Mouse (Mus musculus) left cerebral cortex, adult 8-10 months (tissue): ENCODE measurements around the gene Tmem14c. TPM values are rescaled to one million over a fixed set of nuclear protein-coding genes. Genes with fewer than 3 reads are reported as not detected.
A peak's percentile ranks its signal among the peaks of the same experiment; 100 is the strongest.
"Not testable (repeated sequence)": the region's sequence is repeated elsewhere in the genome, so short reads cannot be mapped to it uniquely, and the experiment has no call there.

ENCODE experiments used
- DNase-seq, 2 experiments: peaks; one replicate each; pipeline ENCODE4 v3.0.0; 2022; ENCODE audit warnings: low spot score in 2 of 2
- total RNA-seq, 4 experiments: library from RNA; stranded (reverse); gene quantifications; 2 replicates each; pipeline ENCODE4 v1.2.4; 2022

Gene Tmem14c
- total RNA-seq, result 10 to 100 TPM; 51.1 to 58.5 (median 56.2) TPM

DNA sequence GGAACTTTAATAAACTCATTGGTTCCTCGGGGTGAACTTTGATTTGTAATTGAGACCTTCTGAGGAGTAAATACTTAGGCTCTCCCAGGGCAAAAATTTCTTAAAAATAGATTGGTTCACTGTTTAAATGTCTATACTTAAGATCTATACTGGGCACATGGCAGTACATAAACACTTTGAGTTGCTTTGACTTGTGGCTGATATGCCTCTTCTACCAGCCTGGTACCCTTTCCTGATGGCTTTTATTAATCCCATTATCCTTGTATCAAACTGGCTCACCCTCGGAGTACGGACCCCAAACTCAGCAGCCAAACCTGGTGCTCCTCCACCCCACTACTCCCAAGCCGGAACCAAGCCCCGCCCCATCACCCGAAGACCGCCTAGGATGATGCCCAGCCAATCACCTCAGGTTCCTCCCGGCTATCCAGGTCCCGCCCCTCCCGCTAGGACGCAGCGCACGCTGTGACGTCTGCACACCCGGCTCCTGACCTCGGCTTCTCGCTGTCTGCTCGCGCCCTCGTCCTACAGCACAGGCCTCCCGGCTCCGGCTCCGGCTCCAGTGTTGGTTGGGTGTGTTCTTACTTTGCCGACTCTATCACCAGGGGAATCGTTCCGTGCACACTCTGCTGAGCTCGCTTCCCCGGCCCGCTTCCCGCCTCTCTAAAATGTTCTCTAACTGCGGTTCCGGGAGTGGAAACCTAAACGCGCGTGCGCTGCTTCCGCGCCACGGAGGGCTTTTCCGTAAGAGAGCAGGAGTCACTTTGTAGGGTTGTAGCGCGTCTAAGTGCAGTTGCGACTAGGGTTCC is at the start of gene Tmem14c:
Gene Tmem14c (plus strand): TSS at position 464 of the 806 bp plus-strand sequence.
- DNase-seq, result peak; percentile 87 to 90

DNA sequence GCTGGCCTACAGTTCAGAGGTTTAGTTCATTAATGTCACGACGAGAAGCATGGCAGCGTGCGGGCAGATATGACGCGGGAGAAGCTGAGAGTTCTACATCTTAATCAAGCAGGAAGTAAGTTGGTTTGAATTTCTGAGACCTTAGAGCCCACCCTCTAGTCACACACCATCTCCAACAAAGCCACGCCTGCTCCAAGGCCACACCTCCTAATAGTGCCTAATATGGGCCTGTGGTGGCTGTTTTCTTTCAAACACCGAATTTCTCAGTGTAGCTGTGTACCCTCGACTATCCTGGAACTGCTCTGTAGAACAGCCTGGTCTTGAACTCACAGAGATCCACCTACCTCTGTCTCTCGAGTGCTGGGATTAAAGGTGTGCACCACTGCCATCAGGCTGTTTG is 48.5 kb upstream of the Tmem14c start:
- DNase-seq, result no peak

DNA sequence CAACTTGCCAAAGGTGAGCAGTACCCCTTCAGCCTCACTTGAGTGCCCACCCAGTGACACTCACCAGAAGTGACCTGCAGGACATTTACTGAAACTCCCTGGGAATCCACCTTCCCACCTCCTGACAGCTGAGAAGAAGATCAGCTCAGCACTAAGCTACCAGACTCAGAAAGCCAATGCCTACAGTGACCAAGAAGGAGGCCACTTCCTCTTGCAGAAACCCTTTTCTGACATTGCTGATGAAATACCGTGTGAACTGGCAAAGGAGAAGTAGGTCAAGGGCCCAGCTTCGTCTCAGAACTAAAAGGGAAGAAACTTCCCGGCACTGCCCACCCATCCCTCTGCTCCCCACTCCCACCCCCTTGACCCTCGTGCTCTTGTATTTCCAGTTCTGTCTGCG is 47.5 kb upstream of the Tmem14c start:
- DNase-seq, result no peak

DNA sequence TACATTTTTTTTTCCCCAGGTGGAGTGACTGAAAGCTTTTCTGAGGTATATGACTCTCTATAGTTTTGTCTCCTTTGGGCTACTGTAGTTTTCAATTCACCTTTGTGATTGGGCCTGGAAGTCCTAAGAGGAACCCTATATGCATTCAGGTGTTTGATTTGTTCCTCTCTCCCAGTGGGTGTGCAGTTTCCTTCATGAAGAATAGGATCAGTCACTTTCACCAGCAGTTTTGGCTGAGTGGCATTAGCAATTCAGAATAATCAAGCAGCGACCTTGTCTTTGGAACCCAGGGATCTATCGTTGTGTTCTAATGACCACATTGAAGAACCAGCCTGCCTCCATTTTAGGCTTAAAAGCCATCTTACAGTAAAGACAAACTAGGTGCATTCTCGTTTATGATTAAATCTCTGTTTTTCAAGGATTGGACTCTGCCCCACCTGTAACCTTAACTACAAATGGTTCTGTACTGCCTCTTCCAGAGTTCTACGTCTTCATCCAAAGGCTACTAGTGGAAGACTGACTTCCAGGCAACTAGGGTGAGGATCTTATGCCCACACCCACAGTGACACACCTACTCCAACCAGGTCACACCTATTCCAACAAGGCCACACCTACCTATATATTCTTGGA is 46.2 kb upstream of the Tmem14c start:
- DNase-seq, result no peak

DNA sequence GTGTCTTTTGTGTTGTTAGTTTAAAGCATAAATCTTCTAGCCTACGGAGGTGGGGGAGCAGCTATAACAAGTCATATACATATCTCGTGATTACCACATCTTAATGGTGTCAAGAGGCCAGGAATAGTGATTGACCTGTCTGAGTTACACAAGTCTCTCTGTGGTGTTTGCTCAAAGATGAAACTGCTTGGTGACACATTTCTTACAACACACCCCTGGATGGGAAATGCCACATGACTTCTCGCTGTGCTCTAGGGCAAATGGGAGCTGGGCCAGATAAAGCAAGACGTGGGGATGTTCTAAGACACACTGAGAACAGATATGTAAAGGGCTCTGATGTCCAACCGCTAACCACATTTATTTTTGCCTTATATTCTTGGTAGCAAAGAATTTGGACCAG is 44.8 kb upstream of the Tmem14c start:
- no peak for DNase-seq

DNA sequence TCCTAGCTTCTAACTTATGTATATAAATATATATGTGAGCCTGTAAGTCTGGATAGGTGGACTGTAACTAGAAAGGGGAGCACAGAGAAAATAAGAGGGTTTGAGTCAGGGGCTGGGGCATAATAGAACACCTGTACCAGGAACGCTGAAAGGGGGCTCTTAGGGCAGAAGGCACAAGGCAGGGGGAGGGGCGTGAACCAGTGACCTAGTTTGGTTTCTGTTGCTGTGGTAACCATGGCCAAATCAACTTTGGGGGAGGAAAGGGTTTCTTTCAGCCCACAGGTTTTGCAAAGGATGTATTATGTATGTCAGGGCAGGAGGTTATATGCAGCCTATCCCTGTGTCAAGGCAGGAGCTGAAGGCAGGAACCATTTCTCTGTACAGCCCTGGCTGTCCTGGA is 44.3 kb upstream of the Tmem14c start:
- DNase-seq, result no peak

DNA sequence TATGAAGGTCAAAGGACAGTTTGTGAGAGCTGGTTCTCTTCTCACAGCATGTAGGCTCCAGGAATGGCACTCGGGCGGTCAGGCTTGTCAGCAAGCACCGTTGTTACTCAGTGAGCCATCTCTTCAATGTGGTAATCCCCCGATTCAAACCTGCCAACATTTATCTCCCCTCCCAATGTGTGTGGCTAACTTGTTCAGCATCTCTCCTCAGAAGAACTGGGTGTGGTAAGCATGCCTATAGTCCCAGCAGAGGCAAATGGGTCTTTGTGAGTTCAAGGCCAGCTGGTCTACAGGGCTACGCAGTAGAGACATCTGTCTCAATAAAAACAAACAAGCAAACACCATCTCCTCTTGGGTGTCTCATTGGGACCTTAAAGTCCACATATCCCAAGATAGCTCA is 43.1 kb upstream of the Tmem14c start:
- no peak for DNase-seq

DNA sequence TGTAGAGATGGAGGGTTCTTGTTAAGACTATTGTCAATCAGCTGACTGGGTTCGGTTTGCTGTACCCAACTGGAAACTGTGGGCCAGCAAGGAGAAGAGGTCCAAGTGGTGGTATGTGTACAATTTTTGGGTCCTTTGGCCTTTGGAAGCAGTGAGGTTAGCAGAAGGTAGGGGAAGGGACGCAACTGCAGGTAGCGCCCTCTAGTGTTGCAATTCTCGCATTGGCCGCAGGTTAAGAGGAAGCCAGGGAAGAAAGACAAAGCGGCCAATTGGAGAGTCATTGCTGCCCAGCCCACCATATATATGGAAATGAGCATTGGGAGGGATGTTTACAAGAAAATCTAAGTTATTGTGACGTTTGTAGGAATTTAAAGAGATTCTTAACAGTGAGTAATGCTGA is 38.5 kb upstream of the Tmem14c start:
- DNase-seq, result peak in 1 of 2 experiments; percentile 31

DNA sequence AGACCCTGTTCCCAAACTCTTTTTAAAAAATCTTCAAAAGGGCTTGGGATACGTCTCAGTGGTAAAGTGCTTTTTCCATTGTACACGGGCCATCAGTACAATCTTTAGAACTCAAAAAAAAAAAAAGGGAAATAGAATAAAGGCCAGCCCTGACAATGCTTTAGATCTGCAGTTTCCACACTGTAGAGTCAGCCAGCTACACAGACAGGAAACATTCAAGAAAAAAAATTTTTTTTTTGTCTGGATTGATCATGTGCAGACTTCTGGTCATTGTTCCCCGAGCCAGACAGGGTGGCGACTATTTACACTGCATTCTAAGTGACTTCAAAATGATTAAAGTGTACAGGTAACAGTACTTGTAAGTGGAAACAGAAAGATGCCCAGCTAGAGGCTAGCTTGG is 37.4 kb upstream of the Tmem14c start:
- no peak for DNase-seq

DNA sequence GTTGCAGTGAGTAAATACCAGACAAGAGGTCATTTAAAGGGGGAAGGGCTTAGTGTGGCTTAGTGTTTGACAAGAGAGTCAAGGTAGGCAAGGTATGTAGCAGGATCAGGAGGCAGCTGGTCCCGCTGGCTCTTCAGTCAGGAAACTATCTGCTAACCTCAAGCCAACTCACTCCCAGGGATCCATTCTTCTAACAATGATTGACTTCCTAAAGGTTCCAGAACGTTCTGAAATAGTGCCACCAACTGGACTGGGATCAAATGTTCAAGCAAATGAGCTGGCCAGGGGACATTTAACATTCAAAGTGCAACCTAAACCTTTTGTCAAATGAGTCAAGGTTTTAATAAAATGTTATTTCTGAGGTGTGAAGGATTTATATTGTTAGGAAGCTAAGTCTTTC is 36.8 kb upstream of the Tmem14c start:
- no peak for DNase-seq

DNA sequence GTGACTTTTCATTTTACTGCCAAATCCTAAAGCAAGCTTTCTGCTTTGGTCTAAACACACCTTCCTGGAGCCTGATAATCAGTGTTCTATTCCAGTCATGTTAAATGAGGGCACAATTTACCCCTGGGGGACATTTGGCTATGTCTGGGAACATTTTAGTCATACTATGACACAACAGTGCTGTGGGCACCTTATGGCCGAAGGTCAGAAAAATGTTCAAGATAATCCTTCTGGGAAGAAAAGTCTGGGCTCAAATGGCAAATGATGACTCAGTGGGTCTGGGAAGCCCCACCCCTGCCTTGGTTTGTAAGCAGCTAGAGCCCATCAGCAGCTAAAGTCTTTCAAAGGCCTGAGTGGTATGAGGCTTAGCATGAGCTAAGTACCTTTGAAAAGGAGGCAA is 33.3 kb upstream of the Tmem14c start:
- no peak for DNase-seq

DNA sequence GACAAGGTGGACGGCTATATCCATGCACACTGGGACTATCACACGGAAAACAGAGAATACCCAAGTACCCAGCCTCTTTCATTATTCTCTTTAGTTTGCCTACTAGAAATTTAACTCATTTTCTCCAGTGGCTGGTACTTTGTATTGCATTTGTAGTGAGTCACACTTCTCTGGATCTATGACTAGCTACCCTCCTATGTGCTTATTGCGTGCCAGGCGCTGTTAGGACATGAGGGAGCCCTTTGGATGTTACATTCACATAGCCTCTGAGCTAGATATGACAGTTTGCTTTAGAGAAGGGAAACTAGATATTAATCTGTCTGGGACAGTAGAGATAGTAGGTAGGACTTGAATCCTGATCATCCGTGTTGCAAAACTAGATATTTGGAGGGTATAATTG is 30.0 kb upstream of the Tmem14c start:
- no peak for DNase-seq

DNA sequence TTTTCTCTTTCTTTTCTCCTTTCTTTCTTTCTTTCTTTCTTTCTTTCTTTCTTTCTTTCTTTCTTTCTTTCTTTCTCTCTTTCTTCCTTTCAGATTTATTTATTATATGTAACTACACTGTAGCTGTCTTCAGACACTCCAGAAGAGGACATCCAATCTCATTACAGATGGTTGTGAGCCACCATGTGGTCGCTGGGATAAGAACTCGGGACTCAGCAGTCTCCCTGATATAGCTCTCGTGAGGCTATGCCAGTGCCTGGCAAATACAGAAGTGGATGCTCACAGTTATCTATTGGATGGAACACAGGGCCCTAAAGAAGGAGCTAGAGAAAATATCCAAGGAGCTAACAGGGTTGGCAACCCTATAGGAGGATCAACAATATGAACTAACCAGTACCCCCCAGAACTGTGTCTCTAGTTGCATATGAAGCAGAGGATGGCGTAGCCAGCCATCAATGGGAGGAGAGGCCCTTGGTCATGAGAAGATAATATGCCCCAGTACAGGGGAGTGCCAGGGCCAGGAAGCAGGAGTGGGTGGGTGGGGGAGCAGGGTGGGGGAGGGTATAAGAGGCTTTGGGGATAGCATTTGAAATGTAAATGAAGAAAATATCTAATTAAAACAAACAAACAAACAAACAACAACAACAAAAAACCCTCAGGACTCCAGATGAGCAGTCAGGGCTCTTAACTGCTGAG is 28.3 kb upstream of the Tmem14c start:
- DNase-seq, result not testable (repeated sequence)

DNA sequence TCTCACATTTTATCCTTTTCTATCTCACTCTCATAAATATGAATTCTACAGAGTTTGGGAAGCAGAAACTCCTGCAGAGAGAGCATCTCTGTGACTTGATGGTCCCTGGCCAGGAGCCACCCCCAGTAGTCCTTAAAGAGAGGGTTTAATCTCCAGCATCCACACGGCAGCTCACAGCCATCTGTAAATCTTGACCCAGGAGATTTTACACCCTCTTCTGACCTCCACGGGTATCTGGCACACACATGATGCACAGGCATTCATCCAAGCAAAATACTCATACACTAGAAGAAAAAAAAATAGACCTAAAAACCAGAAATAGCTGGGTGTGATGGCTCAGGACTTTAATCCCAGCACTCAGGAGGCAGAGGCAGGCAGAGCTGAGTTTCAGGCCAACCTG is 27.7 kb upstream of the Tmem14c start:
- DNase-seq, result no peak

DNA sequence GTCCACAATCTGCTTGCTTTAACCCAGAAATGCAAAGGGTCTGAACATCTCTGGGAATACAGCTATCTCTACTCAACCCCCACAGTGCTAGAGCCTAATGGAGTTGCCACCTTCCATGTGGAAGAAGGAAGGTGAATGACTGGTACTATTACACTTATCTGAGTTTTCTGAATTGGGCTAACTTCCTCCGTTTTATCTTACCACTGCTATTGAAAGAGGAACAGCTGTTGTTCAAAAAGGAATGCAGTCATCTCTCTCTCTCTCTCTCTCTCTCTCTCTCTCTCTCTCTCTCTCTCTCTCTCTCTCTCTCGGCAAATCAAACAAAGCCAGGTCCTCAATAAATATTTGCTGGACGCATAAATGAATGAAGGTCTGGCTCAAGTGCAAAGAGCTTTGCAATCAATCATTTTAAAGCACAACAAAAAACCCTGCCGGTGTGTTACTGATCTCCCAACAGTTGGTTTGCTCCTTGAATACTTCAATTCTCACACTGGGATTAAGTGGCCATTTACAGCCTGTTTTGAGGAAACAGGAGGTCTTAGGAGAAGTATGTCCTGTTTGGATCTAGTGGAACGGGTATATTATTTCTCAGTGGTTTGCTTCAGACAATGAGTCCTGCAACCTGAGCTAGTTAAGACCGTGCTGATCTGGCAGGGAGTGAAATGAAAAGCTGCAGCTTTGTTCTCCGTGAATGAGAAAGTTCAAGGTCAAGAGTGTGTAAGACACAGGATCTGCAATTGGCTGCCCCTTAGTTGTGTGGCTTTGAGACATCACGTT is 21.4 kb upstream of the Tmem14c start:
- DNase-seq, result no peak

DNA sequence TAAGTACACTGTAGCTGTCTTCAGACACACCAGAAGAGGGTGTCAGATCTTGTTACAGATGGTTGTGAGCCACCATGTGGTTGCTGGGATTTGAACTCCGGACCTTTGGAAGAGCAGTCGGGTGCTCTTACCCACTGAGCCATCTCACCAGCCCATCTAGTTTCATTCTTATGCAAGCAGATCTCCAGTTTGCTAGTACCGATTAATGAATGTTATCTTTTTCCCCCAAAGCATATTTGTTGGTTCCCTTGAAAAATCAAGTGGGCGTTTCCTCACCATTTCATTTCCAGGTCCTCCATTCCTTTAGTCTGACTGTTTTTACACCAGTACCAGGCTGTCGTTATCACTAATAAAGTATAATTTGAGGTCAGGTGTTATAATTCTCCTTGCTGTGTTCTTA is 17.6 kb upstream of the Tmem14c start:
- DNase-seq, result not testable (repeated sequence)

DNA sequence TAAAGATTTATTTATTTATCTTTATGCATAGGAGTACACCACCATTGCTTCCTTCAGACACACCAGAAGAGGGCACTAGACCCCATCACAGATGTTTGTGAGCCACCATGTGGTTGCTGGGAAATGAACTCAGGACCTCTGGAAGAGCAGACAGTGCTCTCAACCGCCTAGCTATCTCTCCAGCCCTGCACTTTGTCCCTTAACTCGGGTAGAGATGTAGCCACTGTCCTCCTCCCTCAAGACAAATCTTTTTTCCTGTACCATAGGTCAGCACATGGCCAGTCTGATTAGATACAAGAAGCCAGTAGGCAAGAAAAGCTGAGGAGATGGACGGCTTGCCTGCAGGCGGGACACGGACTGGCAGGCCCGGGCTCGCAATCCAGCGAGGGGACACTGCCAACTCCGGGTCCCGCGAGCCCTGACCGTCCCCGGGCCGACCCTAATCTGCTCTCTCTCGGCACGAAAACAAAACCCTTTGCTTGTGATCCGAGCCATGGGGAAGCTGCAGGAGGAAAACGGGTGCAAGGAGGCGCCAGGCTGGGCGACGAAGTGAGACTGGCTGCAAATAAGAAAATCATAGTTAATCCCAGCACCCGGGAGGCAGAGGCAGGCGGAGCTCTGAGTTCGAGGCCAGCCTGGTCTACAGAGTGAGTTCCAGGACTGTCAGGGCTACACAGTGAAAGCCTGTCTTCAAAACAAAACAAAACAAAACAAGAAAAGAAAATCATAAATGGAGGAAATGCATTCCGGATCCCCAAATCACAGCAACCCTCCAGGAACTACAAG is 15.8 kb upstream of the Tmem14c start:
- peak in 1 of 2 experiments; percentile 32 for DNase-seq

DNA sequence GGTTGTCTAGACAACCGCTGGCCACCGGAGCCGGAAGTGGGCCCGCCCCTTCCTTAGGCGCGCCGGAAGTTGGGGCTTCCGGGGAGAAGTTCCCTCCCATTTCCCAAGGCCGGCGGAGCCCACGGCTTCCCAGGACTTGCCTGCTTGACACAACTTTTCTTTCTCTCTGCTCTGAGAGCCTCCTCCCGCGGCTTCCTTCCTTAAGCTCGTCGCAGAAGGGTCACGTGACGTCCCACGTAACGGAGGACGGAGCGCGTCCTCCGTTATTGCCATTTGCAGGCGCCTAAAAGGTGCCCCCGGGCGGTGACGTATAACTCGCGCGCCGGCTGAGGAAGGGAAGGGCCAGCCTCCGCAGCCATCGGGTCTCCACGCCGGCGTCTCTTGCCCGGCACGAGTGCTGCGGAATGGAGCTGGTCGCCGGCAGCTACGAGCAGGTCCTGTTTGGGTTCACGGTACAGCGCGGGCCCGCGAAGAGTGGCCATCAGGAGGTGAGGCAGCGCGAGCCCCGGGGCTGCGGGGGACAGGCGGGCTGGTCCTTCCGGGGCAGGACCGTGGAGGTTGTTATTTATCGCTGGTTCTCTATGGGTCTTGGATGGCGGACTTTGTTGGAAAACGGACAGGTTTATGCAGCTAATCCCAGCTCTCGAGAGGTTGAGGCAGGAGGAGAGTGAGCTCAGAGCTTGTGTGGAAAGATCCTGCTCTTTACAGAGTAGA is 15.0 kb upstream of the Tmem14c start, which contains the start of gene Pak1ip1:
Gene Pak1ip1 (plus strand): TSS at position 98 of the 714 bp plus-strand sequence.
- peak; percentile 92 to 97 for DNase-seq

DNA sequence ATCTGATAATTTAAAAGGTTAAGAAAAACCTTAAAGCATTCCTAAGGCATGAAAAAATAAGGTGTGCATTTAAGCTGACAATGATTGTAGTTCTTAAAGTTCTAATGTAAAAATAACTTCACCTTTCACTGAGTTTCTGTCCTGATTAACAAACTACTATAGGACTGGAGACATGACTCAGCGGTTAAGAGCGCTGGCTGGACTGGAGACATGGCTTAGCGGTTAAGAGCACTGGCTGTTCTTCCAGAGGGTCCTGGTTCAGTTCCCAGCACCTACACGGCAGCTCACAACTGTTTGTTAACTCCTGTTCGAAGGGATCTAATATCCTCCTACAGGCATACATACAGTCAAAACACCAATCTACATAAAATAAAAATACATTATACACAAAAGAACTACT is 14.1 kb upstream of the Tmem14c start:
- DNase-seq, result no peak

DNA sequence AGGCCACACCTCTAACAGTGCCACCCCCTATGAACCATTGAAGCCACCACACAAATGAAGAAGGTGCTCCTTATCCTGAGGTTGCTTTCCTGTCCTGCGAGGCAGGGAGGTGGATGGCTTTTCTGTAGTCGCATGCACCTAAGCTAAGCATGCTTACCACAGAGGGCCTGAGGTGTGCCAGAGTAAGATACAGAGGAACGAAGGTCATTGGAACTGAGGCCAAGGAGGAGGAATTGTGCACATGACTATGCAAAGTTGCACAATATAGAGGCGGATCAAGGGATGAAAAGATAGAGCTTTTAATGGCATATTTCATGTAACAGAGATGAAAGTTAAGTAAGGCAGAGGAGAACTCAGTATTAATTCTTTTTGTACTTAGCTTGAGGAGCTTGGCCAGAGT is 9.8 kb upstream of the Tmem14c start:
- DNase-seq, result no peak
